Mouse (Mus musculus) ES-Bruce4 (cell line): Measurements from ENCODE around the gene Noto.

ENCODE experiments used
- CTCF ChIP-seq: IDR thresholded peaks from one replicate; pipeline ENCODE4 v1.8.1; 2011; ENCODE audit warnings: low read depth, low read length
- EP300 ChIP-seq: IDR thresholded peaks from 2 replicates; pipeline ENCODE4 v1.6.1; 2011; ENCODE audit warnings: low read depth, low read length; ENCODE audit not compliant: insufficient read depth
- POLR2A ChIP-seq: IDR thresholded peaks from one replicate; pipeline ENCODE4 v1.8.1; 2011; ENCODE audit warnings: low read length; ENCODE audit not compliant: insufficient read depth

- no peak for TF ChIP-seq POLR2A
- TF ChIP-seq CTCF, result peak; percentile 69
- TF ChIP-seq EP300, result no peak
Observed at GRCm38 (mm10) chr6:85380201-85380900, 43.3 kb upstream of the Noto start.
